Mouse (Mus musculus): Measurements from ENCODE around the gene Lrrc8c. TPM values are rescaled to one million over a fixed set of nuclear protein-coding genes. Genes with fewer than 3 reads are reported as not detected.

The Lrrc8c gene
- total RNA-seq, 1 experiment = 9.4 TPM

- Histone ChIP-seq H3K36me3 (ENCODE audit: control insufficient read depth, insufficient read depth, low read length, poor library complexity, severe bottlenecking) (no peaks in the 10 kb centered on the region), H3K27ac (ENCODE audit: insufficient read depth, low read depth, low read length, poor library complexity, severe bottlenecking) (no peak overlapping the region), H3K4me3 (ENCODE audit: insufficient read depth in 1 of 2, low read depth in 1 of 2, low read length in 2 of 2, poor library complexity in 1 of 2, severe bottlenecking in 1 of 2) (no peak overlapping the region), H3K9ac (ENCODE audit: insufficient read depth, low read depth, low read length, poor library complexity, severe bottlenecking) (no peak overlapping the region), H3K9me3 (ENCODE audit: control insufficient read depth, insufficient read depth, low read depth, low read length) (no peaks in the 10 kb centered on the region), H3K4me1 (ENCODE audit: control insufficient read depth in 2 of 2, insufficient read depth in 2 of 2, low read length in 2 of 2, poor library complexity in 1 of 2) (peaks cover 0 to 8% of the 10 kb centered on the region in 2 experiments; a peak in 2 of 4 replicates)
- DNase-seq (ENCODE audit: low read depth, low spot score) = no peak
- TF ChIP-seq ZC3H11A (IDR thresholded peaks at IDR 0.05; ENCODE audit: borderline replicate concordance, low read depth, low read length) = no peak
- TF ChIP-seq HCFC1 (IDR thresholded peaks at IDR 0.05; ENCODE audit: borderline replicate concordance, insufficient read depth, low read length) = no peak
- TF ChIP-seq ZNF384 (IDR thresholded peaks at IDR 0.05; ENCODE audit: low read depth, low read length) = no peak
- no peak for TF ChIP-seq CHD2 (IDR thresholded peaks at IDR 0.05; ENCODE audit: low read depth, low read length)
- no peak for TF ChIP-seq MAFK (IDR thresholded peaks at IDR 0.05; ENCODE audit: insufficient read depth, low read depth, low read length)
- in situ Hi-C loops (cut with MboI; ENCODE audit: low sequenced_read_pairs in 2 of 2, unreplicated experiment in 2 of 2) = loop anchor here in 1 of 2 experiments (10.0 kb wide), 1 partner anchor 242 kb away; no protein-coding TSS in a partner anchor
Measured at GRCm38 (mm10) chr5:105647094-105647493, 127.9 kb downstream of the Lrrc8c start.

- Histone ChIP-seq H3K4me1 (ENCODE audit: control insufficient read depth in 2 of 2, insufficient read depth in 2 of 2, low read length in 2 of 2, poor library complexity in 1 of 2) (peaks cover 0 to 6% of the 10 kb centered on the region in 2 experiments; a peak in 2 of 4 replicates), H3K36me3 (ENCODE audit: control insufficient read depth, insufficient read depth, low read length, poor library complexity, severe bottlenecking) (no peaks in the 10 kb centered on the region), H3K9ac (ENCODE audit: insufficient read depth, low read depth, low read length, poor library complexity, severe bottlenecking) (no peak overlapping the region), H3K27ac (ENCODE audit: insufficient read depth, low read depth, low read length, poor library complexity, severe bottlenecking) (no peak overlapping the region), H3K4me3 (ENCODE audit: insufficient read depth in 1 of 2, low read depth in 1 of 2, low read length in 2 of 2, poor library complexity in 1 of 2, severe bottlenecking in 1 of 2) (no peak overlapping the region), H3K9me3 (ENCODE audit: control insufficient read depth, insufficient read depth, low read depth, low read length) (no peaks in the 10 kb centered on the region)
- TF ChIP-seq CHD2 (IDR thresholded peaks at IDR 0.05; ENCODE audit: low read depth, low read length) = no peak
- TF ChIP-seq ZNF384 (IDR thresholded peaks at IDR 0.05; ENCODE audit: low read depth, low read length) = no peak
- no peak for TF ChIP-seq ZC3H11A (IDR thresholded peaks at IDR 0.05; ENCODE audit: borderline replicate concordance, low read depth, low read length)
- no peak for TF ChIP-seq MAFK (IDR thresholded peaks at IDR 0.05; ENCODE audit: insufficient read depth, low read depth, low read length)
- no peak for TF ChIP-seq HCFC1 (IDR thresholded peaks at IDR 0.05; ENCODE audit: borderline replicate concordance, insufficient read depth, low read length)
- DNase-seq (ENCODE audit: low read depth, low spot score) = no peak
- in situ Hi-C loops (cut with MboI; ENCODE audit: low sequenced_read_pairs in 2 of 2, unreplicated experiment in 2 of 2) = loop anchor here in 1 of 2 experiments (10.0 kb wide), 1 partner anchor 244 kb away; no protein-coding TSS in a partner anchor
Measured at GRCm38 (mm10) chr5:105648648-105649287, 129.6 kb downstream of the Lrrc8c start.

- no peaks in the 10 kb centered on the region for H3K36me3 ChIP-seq (ENCODE audit: control insufficient read depth, insufficient read depth, low read length, poor library complexity, severe bottlenecking)
- no peak overlapping the region for H3K4me3 ChIP-seq (ENCODE audit: insufficient read depth in 1 of 2, low read depth in 1 of 2, low read length in 2 of 2, poor library complexity in 1 of 2, severe bottlenecking in 1 of 2)
- H3K4me1 ChIP-seq (ENCODE audit: control insufficient read depth in 2 of 2, insufficient read depth in 2 of 2, low read length in 2 of 2, poor library complexity in 1 of 2) = peaks cover 0 to 6% of the 10 kb centered on the region in 2 experiments; a peak in 2 of 4 replicates
- no peak overlapping the region for H3K9ac ChIP-seq (ENCODE audit: insufficient read depth, low read depth, low read length, poor library complexity, severe bottlenecking)
- no peaks in the 10 kb centered on the region for H3K9me3 ChIP-seq (ENCODE audit: control insufficient read depth, insufficient read depth, low read depth, low read length)
- DNase-seq (ENCODE audit: low read depth, low spot score) = no peak
- no peak for TF ChIP-seq CHD2 (IDR thresholded peaks at IDR 0.05; ENCODE audit: low read depth, low read length)
- no peak for TF ChIP-seq ZNF384 (IDR thresholded peaks at IDR 0.05; ENCODE audit: low read depth, low read length)
- no peak for TF ChIP-seq HCFC1 (IDR thresholded peaks at IDR 0.05; ENCODE audit: borderline replicate concordance, insufficient read depth, low read length)
- no peak for TF ChIP-seq MAFK (IDR thresholded peaks at IDR 0.05; ENCODE audit: insufficient read depth, low read depth, low read length)
- no peak for TF ChIP-seq ZC3H11A (IDR thresholded peaks at IDR 0.05; ENCODE audit: borderline replicate concordance, low read depth, low read length)
- in situ Hi-C loops (cut with MboI; ENCODE audit: low sequenced_read_pairs in 2 of 2, unreplicated experiment in 2 of 2) = loop anchor here (5.0 to 10.0 kb wide), 2 partner anchors 242 to 245 kb away; no protein-coding TSS in a partner anchor
- no peak overlapping the region for H3K27ac ChIP-seq (ENCODE audit: insufficient read depth, low read depth, low read length, poor library complexity, severe bottlenecking)
Measured at GRCm38 (mm10) chr5:105649514-105650001, 130.4 kb downstream of the Lrrc8c start.

GRCm38 (mm10) chr5:105650728-105651479 is 131.7 kb downstream of the Lrrc8c start:
- no peaks in the 10 kb centered on the region for H3K36me3 ChIP-seq (ENCODE audit: control insufficient read depth, insufficient read depth, low read length, poor library complexity, severe bottlenecking)
- H3K9ac ChIP-seq (ENCODE audit: insufficient read depth, low read depth, low read length, poor library complexity, severe bottlenecking) = peak overlapping the region; percentile 10; the same call in 1 of the 2 replicates
- DNase-seq (ENCODE audit: low read depth, low spot score) = no peak
- no peaks in the 10 kb centered on the region for H3K9me3 ChIP-seq (ENCODE audit: control insufficient read depth, insufficient read depth, low read depth, low read length)
- H3K4me3 ChIP-seq (ENCODE audit: insufficient read depth in 1 of 2, low read depth in 1 of 2, low read length in 2 of 2, poor library complexity in 1 of 2, severe bottlenecking in 1 of 2) = no peak overlapping the region; a peak in 1 of 4 replicates
- H3K27ac ChIP-seq (ENCODE audit: insufficient read depth, low read depth, low read length, poor library complexity, severe bottlenecking) = no peak overlapping the region
- TF ChIP-seq MAFK (IDR thresholded peaks at IDR 0.05; ENCODE audit: insufficient read depth, low read depth, low read length) = no peak
- TF ChIP-seq ZNF384 (IDR thresholded peaks at IDR 0.05; ENCODE audit: low read depth, low read length) = no peak
- TF ChIP-seq HCFC1 (IDR thresholded peaks at IDR 0.05; ENCODE audit: borderline replicate concordance, insufficient read depth, low read length) = no peak
- no peak for TF ChIP-seq CHD2 (IDR thresholded peaks at IDR 0.05; ENCODE audit: low read depth, low read length)
- no peak for TF ChIP-seq ZC3H11A (IDR thresholded peaks at IDR 0.05; ENCODE audit: borderline replicate concordance, low read depth, low read length)
- in situ Hi-C loops (cut with MboI; ENCODE audit: low sequenced_read_pairs in 2 of 2, unreplicated experiment in 2 of 2) = loop anchor here in 1 of 2 experiments (5.0 kb wide), 1 partner anchor 244 kb away; no protein-coding TSS in a partner anchor
- H3K4me1 ChIP-seq (ENCODE audit: control insufficient read depth in 2 of 2, insufficient read depth in 2 of 2, low read length in 2 of 2, poor library complexity in 1 of 2) = peaks cover 0 to 6% of the 10 kb centered on the region in 2 experiments; a peak in 2 of 4 replicates
